Mouse (Mus musculus) adrenal gland, postnatal 4 days (tissue): ENCODE results near the gene Nuak1. TPM values are rescaled to one million over a fixed set of nuclear protein-coding genes. Genes with fewer than 3 reads are reported as not detected.

ENCODE experiments used
- DNase-seq, 2 experiments: peaks; one replicate each; pipeline ENCODE4 v3.0.0; 2021 to 2022; ENCODE audit warnings: low spot score in 2 of 2, mixed read lengths in 2 of 2
- total RNA-seq, 2 experiments: library from RNA; stranded (reverse); gene quantifications; 2 replicates each; pipeline ENCODE4 v1.2.3; 2021

Nuak1 gene
- total RNA-seq, 2 experiments from 2014 or later, result 13.4 to 13.5 TPM

DNA sequence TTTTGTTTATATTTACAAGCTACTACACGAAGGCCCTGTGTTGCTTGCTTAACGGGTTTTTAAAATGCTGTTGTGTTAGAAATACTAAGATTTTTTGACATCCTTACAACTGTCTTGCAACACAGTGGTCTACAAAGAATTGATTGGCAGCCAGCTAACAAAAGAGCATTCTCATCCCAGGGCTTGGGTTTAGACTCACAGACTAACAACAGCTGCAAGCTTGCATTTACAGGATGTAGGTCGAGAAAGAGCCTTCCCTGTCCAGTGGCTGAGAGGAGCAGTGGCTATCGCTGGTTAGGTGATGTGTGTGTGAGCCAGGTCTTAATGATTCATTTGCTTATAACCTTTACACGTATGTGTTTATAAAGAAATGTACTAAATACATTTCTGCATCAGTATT, 94.7 kb downstream of the Nuak1 start:
- no peak for DNase-seq

DNA sequence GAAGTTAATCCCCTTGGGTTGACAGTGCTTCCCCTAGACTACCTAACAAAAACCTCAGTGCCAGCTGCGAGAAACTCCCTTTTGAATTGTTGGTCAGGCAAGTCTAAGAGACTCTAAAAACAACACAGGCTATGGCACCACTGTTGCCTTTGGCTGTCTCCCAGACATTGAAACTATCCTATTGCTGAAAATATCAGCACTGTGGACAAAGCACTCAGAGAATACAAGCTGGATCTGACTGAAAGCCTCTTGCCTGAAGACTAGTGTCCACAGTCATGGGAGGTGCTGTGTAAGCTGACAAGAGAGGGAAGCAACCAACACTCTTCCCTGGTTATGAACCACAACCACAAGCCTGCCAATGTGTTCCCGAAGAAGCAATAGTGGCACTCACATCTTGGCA, 96.9 kb downstream of the Nuak1 start:
- DNase-seq, result no peak

DNA sequence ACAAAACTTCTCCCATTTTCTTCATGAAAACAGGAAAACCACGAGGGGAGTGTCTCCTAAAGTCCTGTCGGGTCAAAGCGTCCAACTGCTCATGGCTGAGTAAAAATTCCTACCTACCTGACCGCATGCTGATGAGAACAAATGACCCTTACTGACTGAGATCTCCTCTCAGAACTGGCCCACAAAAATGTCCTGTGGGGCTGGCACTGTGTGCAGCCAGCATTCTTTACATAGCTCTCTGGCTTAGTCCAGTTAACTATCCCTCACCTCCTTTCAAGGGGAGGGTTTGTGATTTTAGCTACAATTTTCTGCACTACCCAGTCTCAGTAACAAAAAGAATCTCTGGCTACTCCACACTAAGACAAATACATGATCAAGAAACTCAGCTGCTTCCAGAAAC, 100.9 kb downstream of the Nuak1 start:
- no peak for DNase-seq

DNA sequence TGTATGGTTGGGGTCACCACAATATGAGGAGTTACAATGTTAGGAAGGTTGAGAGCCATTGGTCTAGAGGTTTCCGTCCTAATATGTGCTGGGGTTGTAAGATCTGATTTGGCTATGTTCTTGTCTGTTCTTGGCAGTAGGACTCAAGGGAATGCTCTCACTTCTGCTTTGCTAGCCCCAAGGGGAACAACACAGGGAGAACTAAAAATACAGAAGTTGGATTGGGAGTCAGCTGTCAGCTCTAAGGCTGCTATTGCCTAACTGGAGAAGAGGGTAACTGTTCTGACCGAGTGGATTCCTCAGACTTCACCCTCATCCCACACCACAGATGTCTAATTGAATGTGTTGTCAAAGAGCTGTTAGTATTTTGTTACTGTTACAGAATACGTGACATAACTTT, 101.6 kb downstream of the Nuak1 start:
- no peak for DNase-seq

DNA sequence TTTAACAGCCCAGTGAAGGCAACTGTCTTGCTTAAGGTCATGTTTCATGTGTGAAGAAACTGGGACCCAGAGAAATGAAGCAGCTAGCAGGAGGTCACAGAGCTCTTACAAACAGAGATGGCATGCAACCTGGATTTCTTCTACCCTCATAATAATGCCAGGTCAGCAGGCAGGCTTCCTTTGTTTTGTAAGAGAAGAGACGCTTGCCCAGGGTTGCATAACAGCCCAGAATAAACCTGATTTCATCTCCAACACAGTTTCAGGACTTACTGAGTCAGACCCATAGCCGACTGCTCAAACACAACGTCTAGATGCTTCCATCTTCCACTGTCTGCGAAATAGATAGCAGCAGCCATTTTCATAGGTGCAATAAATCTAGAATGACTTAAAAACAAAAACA, 105.0 kb downstream of the Nuak1 start:
- DNase-seq, result no peak

DNA sequence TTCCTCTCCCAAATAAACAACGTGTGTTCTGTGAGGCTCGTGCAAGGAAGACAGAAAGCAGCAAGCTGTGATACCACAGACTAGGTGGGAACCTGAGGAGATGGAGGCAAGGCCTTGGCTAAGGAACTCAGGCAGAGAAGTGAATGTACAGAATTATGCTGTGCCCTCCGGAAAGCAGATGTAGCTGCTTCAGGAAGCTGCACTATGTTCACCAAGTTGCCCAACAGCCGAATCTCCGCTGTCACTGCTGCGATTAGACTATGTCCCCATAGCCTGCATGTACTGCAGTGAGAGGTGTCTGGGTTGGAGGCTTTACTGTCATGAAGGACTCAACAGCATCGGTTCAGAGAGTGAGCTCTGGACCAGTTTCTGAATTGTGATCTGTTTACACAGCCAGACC, 110.6 kb downstream of the Nuak1 start:
- no peak for DNase-seq

DNA sequence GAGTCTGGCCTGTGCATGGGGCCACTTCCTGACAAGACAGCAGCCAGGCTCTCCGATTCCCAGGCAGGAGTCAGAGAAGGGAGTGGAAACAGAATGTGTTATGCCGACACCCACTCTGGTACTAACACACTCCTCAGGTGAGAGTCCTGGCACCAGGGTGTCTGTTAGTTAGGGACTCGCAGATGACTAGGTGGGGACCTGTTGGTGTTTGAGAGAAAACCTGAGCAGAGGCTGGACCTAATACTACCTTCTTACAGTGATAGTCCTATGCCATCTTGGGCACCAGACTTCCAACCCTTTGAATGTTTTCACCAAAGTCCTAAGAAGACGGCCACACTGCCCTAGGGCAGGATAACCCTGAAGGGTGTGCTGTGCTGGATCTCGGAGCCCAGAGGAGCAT, 111.1 kb downstream of the Nuak1 start:
- DNase-seq, result no peak

DNA sequence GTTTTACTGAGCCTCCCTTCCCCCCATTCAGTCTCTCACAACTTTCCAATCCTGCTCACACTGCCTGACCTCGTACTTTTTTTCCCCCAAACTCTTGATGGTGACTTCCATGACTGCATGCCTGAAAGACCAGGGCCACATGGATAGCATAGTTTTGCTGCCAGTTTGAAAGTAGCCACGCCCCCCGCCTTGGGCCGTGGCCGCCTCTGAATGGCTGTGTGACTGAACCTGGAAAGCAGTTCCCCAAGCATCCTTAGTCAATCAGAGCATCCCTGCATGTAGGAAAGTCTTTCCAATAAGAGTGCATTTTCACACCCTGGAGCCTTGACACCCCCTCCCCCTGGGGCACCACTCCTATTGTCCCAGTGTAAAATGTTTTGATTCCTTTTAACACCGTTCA, 116.4 kb downstream of the Nuak1 start:
- DNase-seq, result no peak

Other genes starting within 250 kb of the Nuak1 start
- 100 to 1,000 TPM in 1 of 2 experiments, 10 to 100 TPM in 1; 96.9 to 103 TPM for gene Ckap4, start 93.5 kb upstream of the Nuak1 start, total RNA-seq
- gene Tcp11l2, start 136.0 kb upstream of the Nuak1 start, total RNA-seq, result 10 to 100 TPM; 50.1 to 51.2 TPM
- gene Polr3b, start 181.7 kb upstream of the Nuak1 start, total RNA-seq, result 10 to 100 TPM; 28.5 to 31.6 TPM